Mouse (Mus musculus): Measurements from ENCODE around the gene Abhd17b.
A peak's percentile ranks its signal among the peaks of the same experiment; 100 is the strongest.
"Not testable (repeated sequence)": the region's sequence is repeated elsewhere in the genome, so short reads cannot be mapped to it uniquely, and the experiment has no call there.

Gene Abhd17b

DNA sequence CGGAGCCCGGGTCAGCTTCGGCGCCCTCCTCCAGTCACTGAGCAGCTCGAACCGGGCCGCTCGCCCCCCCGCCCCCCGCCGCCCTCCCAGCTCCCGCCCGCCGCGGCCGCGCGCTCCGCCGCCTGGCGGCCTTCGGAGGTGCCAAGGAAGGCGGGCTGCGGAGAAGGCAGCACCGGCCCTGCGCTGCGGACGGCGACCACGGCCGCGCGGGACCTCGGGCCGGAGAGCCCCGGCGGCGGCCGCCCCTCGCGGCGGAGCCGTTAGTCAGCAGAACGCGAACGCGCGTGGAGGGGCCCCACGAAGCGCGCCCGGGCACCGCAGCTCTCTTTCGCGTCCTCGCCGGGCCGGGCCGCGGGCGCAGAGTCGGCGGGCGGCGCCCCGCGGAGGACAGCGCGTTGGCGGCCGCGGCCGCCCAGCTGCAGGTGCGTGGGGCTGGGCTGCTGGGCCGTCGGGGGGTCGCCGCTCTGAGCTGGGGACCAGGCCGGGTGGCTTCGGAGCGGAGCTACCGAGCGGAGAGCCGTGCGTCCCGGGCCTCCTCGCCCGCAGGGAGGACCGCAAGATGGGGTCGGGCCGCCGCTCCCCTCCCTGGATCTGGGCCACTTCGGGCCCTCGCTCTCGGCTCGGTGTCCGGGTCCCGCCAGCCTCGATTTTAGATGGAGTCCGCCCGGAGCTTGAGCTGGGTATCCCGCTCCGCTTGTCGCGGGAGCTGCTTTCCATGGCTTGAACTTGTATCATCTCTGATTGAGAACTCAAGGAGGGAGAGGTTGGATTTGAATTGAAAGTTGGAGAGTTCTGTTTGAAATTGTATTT, at the start of gene Abhd17b:
Gene Abhd17b (plus strand): TSS at position 14 of the 810 bp plus-strand sequence.
- peak; percentile 37 for DNase-seq (ENCODE audit: low spot score)

DNA sequence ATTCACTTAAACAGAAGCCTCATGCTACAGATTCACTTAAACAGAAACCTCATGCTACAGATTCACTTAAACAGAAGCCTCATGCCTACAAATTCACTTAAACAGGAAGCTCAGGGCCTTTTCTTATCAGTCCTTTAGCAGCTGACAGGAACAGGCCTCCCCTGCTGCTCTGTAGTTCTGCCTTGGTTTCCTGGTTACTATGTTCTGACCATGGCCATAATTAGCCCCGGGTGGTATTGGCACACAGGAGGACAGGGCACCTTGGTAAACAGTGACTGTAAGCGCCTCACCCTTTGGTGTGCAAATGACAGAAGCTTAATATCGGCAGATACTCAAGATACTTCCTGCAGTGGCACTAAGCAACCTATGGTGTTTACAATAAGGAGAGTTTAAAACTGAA, 49.1 kb upstream of the Abhd17b start:
- no peak for DNase-seq (ENCODE audit: low spot score)

DNA sequence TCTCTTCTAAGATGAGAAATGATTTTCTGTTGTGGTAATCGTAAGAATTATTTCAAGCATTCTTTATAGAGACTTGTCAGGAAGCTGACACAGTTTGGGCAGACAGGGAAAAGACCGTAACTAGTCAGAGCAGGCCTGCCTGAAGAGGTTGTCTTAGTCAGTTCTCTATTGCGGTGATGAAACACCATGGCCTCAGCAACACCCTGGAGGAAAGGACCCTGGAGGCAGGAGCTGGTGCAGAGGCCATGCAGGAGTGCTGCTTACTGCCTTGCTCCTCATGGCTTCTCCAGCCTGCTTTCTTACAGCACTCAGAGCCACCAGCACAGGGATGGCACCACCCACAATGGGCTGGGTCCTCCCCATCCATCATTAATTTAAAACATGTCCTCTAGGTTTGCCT, 47.7 kb upstream of the Abhd17b start:
- DNase-seq (ENCODE audit: low spot score): no peak

DNA sequence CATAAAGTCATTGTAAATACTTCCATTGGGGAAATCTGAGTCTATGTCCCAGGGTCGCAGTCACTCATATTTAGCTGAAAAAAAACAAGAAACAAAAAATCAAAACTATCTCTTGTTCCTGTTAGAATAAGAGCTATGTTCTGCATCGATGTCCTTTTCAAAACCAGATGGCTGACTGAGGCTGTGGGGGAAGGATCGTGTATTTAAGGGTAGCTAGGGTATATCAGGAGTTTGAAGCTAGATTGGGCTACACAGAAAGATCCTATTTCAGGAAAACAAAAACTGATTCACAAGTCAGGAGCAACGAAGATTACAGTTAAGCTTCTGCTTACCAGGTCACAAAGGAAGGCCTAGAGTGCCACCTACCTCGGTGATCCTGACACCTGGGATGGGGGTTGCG, 42.7 kb upstream of the Abhd17b start:
- DNase-seq (ENCODE audit: low spot score): no peak

DNA sequence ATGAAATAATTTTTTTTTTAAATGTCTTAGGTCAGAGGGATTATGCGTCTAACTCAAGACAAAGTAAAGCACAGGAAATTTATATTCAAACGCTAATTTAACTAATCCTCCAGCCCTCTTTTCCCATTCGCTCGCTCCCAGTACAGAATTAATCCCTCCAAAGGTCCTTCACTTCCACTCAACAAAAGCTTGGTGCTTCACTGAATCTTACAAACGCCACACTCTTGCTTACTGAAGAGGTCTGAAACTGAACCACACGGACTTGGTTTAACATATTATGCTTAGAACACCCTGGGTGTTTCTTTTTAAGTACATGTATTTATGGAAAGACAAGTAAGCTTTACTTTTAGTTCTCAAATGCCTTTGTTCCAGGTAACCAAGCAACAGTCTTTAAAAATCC, 41.7 kb upstream of the Abhd17b start:
- DNase-seq (ENCODE audit: low spot score): no peak

DNA sequence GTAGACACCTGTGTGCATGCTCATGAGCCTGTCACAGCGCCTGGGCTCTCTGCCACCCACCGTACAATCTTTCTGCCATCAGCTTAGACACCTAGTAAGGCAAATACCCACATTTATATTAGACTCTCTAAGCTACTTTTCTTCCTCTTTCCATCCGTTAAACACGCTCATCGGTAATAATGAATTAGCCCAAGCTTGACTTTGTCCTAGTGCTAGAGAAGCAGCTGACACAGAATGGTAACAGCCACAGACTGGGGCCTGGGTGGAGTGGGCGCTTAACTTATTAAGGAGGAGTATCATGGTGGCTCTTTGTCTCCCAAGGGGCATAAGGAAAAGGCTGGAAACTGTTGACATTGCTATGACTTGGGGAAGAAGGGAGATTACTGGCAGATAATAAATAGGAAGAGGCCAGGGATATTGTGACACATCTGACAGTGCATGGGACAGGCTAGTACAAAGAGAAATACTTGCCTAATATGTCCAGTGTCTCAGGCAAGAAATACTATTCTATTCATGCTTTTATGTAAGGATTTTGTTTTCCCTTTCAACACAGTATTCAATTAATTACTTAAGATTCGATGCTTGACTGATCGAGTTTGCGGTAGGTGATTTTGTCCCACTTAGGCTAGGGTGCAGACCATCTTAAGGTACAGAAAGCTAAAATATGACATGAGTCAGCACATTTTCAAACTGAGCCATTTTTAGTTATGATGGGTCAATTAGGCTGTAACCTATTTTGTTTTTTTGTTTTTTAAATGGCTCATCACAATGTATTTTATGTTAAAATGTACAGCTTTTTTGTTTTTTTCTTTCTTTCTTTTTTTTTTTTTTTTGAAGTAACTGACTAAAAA, 41.0 kb upstream of the Abhd17b start:
- DNase-seq (ENCODE audit: low spot score): no peak

DNA sequence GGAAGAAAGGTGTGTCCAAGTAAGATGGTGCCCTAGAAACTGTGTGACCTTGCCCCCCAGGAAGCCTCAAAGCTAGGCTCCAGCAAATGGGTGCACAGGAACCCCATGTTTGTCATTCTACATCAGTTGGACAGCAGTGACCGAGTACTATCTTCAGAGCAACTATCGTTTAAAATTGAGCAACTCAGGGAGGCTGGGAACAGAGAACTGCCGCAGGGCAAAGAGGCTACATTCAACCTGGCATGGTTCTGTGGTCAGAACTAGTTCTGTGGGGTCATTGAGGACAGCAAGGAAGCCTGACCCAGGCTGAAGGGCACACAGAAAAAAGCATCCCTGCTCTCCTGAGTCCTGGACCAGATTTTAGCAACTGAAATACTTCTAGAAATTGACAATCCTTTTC, 37.2 kb upstream of the Abhd17b start:
- no peak for DNase-seq (ENCODE audit: low spot score)

DNA sequence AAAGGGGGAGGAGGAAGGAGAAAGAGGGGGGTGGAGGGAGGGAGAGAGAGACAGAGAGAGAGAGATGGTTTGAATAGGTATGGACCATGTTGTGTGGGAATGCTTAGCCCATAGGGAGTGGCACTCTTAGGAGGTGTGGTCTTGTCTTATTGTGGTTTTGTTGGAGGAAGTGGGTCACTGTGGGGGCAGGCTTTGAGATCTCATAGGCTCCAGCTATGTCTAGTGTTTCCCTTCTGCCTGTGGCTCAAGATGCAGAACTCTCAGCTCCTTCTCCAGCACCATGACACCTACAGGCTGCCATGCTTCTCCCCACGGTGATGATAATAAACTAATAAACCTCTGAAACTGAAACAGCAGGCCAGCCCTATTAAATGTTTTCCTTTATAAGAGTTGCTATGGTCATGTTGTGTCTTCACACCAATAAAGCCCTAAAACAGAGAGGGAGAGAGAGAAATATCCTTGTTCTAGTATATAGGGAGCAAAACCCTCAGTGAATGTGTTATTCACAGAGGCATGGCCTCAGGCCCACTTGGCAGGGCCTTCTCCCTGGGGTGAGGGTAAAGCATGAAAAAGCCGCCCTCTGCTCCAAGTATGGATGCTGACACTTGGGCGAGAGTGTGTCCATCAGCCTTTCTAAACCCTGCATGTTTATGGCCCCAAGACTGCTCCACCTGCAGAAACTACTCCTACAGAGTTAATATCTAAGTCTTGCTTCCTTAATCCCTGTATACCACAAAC, 29.4 kb upstream of the Abhd17b start:
- no peak for DNase-seq (ENCODE audit: low spot score)

DNA sequence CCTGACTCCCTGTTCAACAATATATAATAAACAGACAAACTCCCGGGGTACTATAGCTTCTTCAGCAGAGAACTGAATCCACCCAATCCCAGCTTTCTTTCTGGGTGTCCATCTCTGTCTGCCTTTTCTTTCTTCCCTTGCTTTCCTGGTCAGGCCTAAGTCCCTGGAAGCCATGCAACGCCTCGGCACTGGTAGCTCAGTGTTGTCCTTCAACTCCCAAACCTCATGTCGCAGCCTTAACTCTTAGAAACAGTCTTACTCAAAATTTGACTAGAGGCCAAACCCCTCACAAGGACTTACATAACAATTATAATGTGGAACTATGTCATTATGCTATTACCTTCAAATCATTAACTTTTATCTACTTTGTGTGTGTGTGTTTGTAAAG, 28.8 kb upstream of the Abhd17b start:
- no peak for DNase-seq (ENCODE audit: low spot score)

DNA sequence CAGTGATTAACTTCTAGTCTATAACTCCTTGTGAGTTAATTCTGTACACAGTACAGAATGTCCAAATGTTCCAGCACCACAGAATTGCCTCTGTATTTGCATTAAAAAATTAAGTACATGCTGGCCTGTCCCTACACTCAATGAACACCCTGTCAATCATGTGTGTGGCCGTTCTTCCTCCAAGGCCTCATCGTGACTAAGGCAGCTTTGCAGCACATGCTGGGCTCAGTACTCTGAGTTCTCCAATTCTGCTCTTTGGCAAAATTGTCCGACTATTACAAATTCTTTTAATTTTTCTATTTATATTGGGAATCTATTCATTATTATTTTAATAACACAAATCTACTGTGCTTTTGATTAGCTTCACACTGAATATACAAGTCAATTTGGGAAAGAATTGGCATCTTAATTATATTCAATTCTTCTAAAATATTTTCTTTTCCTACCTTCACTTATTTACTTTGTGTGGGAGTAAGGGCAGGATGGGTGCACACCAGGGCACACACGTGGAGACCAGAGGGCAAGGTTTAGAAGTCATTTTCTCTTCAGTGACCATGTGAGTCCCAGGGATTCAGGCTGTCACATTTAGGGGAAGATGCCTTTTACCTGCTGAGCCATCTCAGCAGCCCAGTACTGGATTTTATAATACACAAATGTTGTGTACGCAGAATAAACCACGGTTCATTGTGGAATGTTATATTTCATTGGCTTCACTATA, 26.6 kb upstream of the Abhd17b start:
- no peak for DNase-seq (ENCODE audit: low spot score)

DNA sequence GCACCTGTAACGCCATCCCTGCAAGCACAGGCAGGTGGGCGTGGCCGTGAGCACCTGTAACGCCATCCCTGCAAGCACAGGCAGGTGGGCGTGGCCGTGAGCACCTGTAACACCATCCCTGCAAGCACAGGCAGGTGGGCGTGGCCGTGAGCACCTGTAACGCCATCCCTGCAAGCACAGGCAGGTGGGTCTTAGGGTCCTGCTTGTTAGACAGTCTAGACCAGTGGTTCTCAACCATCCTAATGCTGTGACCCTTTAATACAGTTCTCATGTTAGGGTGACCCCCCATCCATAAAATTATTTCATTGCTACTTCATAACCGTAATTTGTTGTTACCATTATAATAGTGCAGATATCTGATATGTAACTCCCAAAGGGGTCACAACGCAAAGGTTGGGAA, 24.5 kb upstream of the Abhd17b start:
- not testable (repeated sequence) for DNase-seq (ENCODE audit: low spot score)

DNA sequence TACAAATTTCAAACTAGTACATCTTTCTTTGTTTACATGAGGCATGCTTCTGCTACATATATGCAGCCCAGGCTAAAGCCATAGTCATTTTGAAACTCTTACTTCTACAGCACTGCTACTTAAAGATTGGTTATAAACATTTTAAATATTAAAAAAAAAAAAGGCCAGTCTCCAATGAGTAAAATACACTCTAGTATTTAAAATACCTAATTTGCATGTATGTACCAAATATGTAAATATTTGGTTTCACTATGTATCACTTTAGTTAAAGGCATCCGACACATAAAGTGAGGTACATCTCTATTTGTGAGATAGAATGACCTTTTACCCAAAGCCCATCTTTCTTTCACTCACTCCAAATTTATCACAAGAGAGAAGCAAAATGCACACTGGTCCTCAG, 24.0 kb upstream of the Abhd17b start:
- no peak for DNase-seq (ENCODE audit: low spot score)

DNA sequence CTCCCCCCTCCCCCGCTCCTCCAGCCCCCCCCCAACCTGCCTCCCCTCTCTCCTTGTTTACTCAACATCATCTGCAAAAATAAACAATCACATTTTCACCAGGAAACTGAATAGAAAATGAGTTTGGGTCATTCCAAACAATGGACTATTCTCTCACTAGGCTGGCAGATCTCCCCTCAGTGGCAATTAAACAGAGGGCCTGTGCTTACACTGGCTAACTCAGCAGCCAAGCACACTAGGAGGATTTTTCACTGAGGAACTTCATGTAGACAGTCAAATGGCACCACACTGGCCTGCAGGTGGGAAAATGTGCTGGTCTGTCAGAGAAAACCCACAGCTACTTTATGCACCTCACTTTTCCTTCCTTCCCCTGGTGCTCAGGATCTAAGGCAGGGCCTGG, 23.5 kb upstream of the Abhd17b start:
- DNase-seq (ENCODE audit: low spot score): no peak

DNA sequence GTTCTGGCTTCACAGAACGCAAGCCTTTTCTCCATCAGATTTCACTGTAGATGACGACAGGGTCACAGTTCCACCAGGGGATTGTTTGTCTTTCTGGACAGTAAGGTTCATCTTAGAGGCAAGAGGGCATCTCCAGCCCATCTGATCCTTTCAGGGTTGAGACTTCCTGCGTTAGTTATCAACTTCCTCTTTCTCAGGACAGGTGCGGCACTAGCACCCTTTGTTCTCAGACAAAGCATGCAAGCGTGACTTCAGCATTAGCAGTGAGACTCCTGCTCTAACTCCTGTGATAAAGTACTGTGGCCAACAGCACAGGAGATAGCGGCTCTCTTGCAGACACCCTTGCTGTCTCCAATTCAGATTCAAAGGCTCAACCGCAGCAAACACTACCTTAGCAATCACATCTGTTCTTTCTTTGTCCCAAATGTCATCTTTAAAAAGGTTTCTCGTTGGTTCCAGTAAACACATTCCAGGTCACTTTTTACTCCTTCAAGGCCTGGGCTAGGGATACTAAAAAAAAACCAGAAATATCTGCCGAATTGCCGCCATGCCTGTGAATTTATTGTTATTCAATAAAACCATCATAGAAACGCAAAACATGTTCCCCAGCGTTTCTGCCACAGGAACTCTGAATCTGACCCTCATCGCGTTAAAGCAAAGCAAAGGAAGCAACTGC, 22.2 kb upstream of the Abhd17b start:
- DNase-seq (ENCODE audit: low spot score): peak; percentile 47

DNA sequence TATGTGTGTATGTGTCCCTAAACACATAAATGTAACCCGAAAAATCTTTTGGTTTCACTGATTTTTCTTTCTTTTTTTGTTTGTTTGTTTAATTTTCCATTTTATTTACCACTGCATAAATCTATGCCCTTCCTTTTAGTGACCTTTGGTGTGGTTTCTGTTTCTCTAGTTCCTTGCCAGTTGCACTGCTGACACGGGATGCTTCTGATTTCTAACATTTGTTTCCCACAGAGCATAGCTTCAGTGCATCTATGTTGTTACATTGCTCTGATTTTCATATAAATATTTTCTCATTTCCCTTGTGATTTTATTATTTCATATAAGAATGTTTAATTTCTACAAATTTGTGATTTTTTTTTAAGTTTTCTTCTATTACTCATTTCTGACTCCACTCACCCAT, 17.6 kb upstream of the Abhd17b start:
- no peak for DNase-seq (ENCODE audit: low spot score)

DNA sequence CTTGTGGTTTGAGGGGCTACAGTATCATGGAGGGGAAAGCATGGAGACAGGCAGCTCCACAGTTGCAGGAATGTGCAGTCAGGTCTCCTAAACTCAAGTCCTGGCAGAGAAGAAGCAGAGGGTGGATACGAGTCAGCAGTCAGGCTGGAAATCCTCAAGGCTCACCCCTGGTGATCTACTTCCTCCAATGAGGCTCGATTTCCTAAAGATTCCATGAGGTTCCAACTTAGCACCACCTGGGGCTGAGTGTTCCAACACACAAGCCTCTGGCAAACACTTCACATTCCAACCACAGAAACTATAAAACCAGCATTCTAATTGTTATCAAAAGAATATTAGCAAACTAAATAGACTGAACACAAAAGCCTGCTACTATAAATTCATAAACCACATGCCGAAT, 16.1 kb upstream of the Abhd17b start:
- no peak for DNase-seq (ENCODE audit: low spot score)

DNA sequence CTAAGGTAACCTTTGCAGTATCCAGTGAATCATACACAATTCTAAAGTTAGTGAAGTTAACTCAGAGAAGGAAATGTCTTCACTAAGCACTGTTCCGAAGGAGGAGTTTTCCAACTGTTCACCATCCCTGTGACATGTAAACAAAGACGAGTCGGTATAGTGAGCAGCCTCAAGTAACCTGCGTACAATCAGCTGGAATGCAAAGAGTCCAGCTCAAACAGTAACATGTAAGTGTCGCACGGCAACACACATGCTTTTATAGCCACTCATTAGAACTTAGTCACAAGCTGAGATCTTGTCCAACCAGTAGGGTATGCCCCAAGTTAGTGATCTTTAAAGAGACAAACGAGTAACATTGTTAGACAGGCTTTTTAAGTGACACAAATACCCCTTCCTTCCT, 15.3 kb upstream of the Abhd17b start:
- DNase-seq (ENCODE audit: low spot score): no peak

DNA sequence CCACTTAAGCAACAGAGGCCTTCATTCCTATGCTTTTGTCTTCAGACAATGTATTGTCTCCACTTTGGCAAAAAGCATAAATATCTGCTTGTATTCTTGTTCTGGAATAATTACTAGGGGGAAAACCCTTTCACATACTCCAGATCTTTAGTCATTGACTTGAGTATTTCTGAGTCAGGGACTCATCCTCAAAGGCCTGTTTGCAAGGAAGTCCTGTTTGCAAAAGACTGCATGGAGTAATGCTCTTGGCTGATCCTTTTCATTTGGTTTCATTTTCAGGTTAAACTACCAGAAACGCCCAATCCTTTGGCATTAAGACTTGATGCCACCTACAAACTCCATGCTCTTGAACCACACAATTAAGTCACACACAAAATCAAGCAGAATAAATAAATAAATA, 9.1 kb upstream of the Abhd17b start:
- no peak for DNase-seq (ENCODE audit: low spot score)

DNA sequence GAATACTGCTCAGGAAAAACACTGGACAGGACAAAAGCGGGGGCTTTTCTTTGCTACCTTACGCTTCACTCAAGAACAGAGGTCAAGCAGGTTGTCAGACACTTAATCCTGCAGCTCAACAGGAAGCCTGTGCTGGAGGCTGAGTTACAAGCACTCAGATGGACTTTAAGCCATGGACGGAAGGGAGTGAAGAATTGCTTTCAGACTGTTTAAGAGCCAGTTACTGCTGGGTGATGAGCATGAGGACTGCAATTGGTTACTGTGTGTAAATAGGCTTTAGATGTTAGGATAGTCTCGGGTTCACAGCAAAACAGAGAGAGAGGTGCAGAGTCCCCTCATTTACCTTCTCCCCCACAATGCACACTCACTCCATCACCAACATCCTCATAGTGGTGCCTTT, 7.7 kb upstream of the Abhd17b start:
- no peak for DNase-seq (ENCODE audit: low spot score)

DNA sequence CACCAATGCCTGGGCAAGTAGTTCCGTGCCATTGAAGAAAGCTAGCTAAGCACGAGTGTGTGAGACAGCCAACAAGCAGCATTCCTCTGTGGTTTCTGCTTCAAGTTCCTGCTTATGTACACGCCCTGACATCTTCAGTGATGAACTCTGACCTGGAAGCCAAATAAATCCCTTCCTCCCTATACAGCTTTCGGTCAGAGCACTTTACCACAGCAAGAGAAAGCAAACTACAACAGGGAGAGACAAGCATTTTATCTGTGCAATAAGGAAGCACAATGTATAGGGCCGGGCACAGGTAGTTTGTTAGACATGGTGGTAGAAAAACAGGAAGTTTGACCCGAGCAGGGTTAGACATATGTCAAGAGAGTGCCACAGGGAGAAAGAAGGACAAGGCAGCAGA, 6.8 kb upstream of the Abhd17b start:
- peak; percentile 22 for DNase-seq (ENCODE audit: low spot score)

DNA sequence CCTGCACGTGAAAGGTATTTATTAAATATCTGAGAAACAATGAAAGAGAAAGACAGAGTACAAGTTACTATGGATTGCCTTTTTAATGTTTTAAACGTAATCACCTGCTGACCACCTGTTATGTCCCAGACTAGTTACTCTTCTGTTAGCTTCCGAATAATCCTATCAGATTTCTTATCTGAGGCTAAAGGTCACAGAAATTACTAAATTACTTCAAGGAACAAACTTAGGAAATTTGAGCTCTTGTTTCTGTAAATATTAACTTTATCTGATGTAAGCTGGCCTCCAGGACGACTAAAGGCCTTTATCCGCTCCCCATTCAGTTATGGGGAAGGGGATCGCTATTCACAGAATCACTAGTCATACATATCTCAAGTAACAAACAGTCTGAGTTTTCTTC, 1.3 kb upstream of the Abhd17b start:
- no peak for DNase-seq (ENCODE audit: low spot score)

Measured in T-cell, adult 2 months (primary cell).